Mouse (Mus musculus) urinary bladder, postnatal 14 days (tissue): ENCODE data around the gene Lyar.

Experiments used
- DNase-seq: peaks from one replicate; pipeline ENCODE4 v3.0.0; 2021; ENCODE audit warnings: low spot score

Gene Lyar

GRCm38 (mm10) chr5:38255644-38256043 is 35.4 kb downstream of the Lyar start:
- DNase-seq = no peak

GRCm38 (mm10) chr5:38256551-38256950 is 36.3 kb downstream of the Lyar start:
- DNase-seq = no peak

- no peak for DNase-seq
These were observed 37.9 kb downstream of the Lyar start for GRCm38 (mm10) chr5:38258034-38258772.

GRCm38 (mm10) chr5:38258773-38259146 is 38.5 kb downstream of the Lyar start:
- no peak for DNase-seq

- DNase-seq = no peak
These were observed 39.3 kb downstream of the Lyar start for GRCm38 (mm10) chr5:38259455-38260106.

GRCm38 (mm10) chr5:38260107-38260682 is 39.9 kb downstream of the Lyar start, which contains the start of gene Tmem128:
Gene Tmem128, plus strand, starts transcription at chr5:38260185.
- DNase-seq = peak; percentile 56

- DNase-seq = no peak
These were observed 50.7 kb downstream of the Lyar start for GRCm38 (mm10) chr5:38270942-38271341.

- no peak for DNase-seq
These were observed 53.6 kb downstream of the Lyar start for GRCm38 (mm10) chr5:38273831-38274230.

GRCm38 (mm10) chr5:38275771-38276170 is 55.5 kb downstream of the Lyar start, which contains the start of gene Otop1:
Gene Otop1, plus strand, starts transcription at chr5:38275972.
- DNase-seq = no peak

- DNase-seq = no peak
These were observed 56.2 kb downstream of the Lyar start for GRCm38 (mm10) chr5:38276451-38276850.

- DNase-seq = no peak
These were observed 57.0 kb downstream of the Lyar start for GRCm38 (mm10) chr5:38277098-38277866.

GRCm38 (mm10) chr5:38277936-38278600 is 57.8 kb downstream of the Lyar start:
- no peak for DNase-seq

GRCm38 (mm10) chr5:38280075-38280474 is 59.8 kb downstream of the Lyar start:
- DNase-seq = no peak
